Mouse (Mus musculus) myocyte (in vitro differentiated cells): ENCODE measurements around the gene Tenm2.

Experiments used
- CEBPB ChIP-seq: IDR thresholded peaks from 2 replicates; pipeline ENCODE4 v1.6.1; 2011; ENCODE audit warnings: mild to moderate bottlenecking, moderate library complexity; ENCODE audit not compliant: poor library complexity, insufficient read depth, severe bottlenecking
- E2F4 ChIP-seq: IDR thresholded peaks from one replicate; pipeline ENCODE4 v1.6.1; 2011; ENCODE audit warnings: mild to moderate bottlenecking, control low read depth, moderate library complexity; ENCODE audit not compliant: insufficient read depth
- MAX ChIP-seq: IDR thresholded peaks from one replicate; pipeline ENCODE4 v1.6.1; 2011; ENCODE audit warnings: low read depth, mild to moderate bottlenecking, control low read depth
- MYOG ChIP-seq, 3 experiments: IDR thresholded peaks; one replicate each; pipeline ENCODE4 v1.6.1; 2011; ENCODE audit warnings: control low read depth in 2 of 3, low read depth in 2 of 3, mild to moderate bottlenecking in 2 of 3; ENCODE audit not compliant: insufficient read length in 2 of 3, control insufficient read depth in 1 of 3, insufficient read depth in 1 of 3
- POLR2A ChIP-seq: IDR thresholded peaks from one replicate; pipeline ENCODE4 v1.6.1; 2011; ENCODE audit warnings: low read depth, mild to moderate bottlenecking, control low read depth, moderate library complexity; ENCODE audit not compliant: insufficient read length
- POLR2AphosphoS2 ChIP-seq: IDR thresholded peaks from one replicate; pipeline ENCODE4 v1.6.1; 2011; ENCODE audit warnings: low read depth, control low read depth; ENCODE audit not compliant: insufficient read length
- REST ChIP-seq: IDR thresholded peaks from one replicate; pipeline ENCODE4 v1.6.1; 2011; ENCODE audit warnings: mild to moderate bottlenecking, control low read depth, moderate library complexity; ENCODE audit not compliant: insufficient read depth, insufficient read length
- TCF12 ChIP-seq: IDR thresholded peaks from one replicate; pipeline ENCODE4 v1.6.1; 2011; ENCODE audit warnings: mild to moderate bottlenecking, control low read depth; ENCODE audit not compliant: poor library complexity, insufficient read depth, severe bottlenecking
- USF1 ChIP-seq: IDR thresholded peaks from one replicate; pipeline ENCODE4 v1.6.1; 2011; ENCODE audit warnings: low read depth, mild to moderate bottlenecking, control low read depth, moderate library complexity

DNA sequence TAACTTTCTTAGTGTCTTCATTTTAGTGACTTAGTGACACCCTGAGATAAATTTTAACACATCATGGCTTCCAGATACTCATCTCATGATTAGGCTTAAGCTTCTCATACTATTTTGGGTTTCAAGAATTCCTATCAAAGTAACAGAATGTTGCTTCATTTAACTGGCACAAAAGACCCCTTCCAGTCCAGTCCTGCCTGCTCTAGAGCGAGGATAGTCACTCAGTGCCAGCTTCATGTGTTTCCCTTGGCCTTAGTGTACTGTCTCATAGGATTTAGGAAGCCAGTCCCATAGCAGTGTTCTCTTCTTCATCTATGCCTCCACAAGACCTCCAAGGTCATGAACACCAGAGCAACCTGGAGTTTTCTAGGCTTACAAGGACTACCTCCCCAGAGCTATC is 1183.7 kb downstream of the Tenm2 start:
- TF ChIP-seq POLR2A (no peak), TCF12 (no peak), USF1 (no peak), REST (no peak), MAX (no peak), POLR2AphosphoS2 (no peak), MYOG (IDR thresholded peaks at IDR 0.05; ENCODE audit: control insufficient read depth in 1 of 3, insufficient read depth in 1 of 3, insufficient read length in 2 of 3, low read depth in 2 of 3) (no peak), E2F4 (no peak), CEBPB (no peak)
